Mouse (Mus musculus): ENCODE results near the gene Tnfsf9. TPM values are rescaled to one million over a fixed set of nuclear protein-coding genes. Genes with fewer than 3 reads are reported as not detected.

Gene Tnfsf9
- 8.4 and 9.3 TPM in 2 replicates for polyA plus RNA-seq (2014; fragmentation: Nextera tagmentation; extraction: Ambion mirVana)

- Histone ChIP-seq H3K27me3 (ENCODE audit: control insufficient read depth, insufficient read depth, low read length) (no peaks in the 10 kb centered on the region), H3K4me2 (ENCODE audit: low read depth, severe bottlenecking) (peak within 1 kb of the TSS; percentile 90), H3K4me1 (ENCODE audit: control insufficient read depth, insufficient read depth, low read length) (0 out of 2 replicates have a peak, but pooled peaks cover 2% of the 10 kb centered on the region), H3K9me3 (ENCODE audit: control insufficient read depth, low read length) (no peaks in the 10 kb centered on the region), H3K4me3 (ENCODE audit: low read depth, low read length) (peak within 1 kb of the TSS; percentile 61), H3K9ac (ENCODE audit: low read length) (peak within 1 kb of the TSS; percentile 69), H3K27ac (replicated peaks; ENCODE audit: low read depth, low read length) (no peak within 1 kb of the TSS), H3K36me3 (ENCODE audit: control insufficient read depth, insufficient read depth, low read length) (no peaks in the 10 kb centered on the region)
- under 1% methylated on average over 51 of the region's 61 CpGs for WGBS
- DNase-seq (ENCODE audit: low spot score) = peak; percentile 71
- peak; percentile 79 for ATAC-seq (ENCODE audit: insufficient number of reproducible peaks, low FRiP score, low TSS enrichment, low read depth)
These were observed at the start of gene Tnfsf9 for GRCm38 (mm10) chr17:57105181-57106034. Gene Tnfsf9, plus strand, starts transcription at chr17:57105325.

- Histone ChIP-seq H3K4me1 (ENCODE audit: control insufficient read depth, insufficient read depth, low read length) (no peaks in the 10 kb centered on the region), H3K36me3 (ENCODE audit: control insufficient read depth, insufficient read depth, low read length) (no peaks in the 10 kb centered on the region), H3K27me3 (ENCODE audit: control insufficient read depth, insufficient read depth, low read length) (peaks cover 10% of the 10 kb centered on the region), H3K4me3 (ENCODE audit: low read depth, low read length) (no peak overlapping the region), H3K4me2 (ENCODE audit: low read depth, severe bottlenecking) (no peak overlapping the region), H3K9me3 (ENCODE audit: control insufficient read depth, low read length) (no peaks in the 10 kb centered on the region), H3K27ac (replicated peaks; ENCODE audit: low read depth, low read length) (no peak overlapping the region), H3K9ac (ENCODE audit: low read length) (no peak overlapping the region)
- DNase-seq (ENCODE audit: low spot score) (no peak), ATAC-seq (ENCODE audit: insufficient number of reproducible peaks, low FRiP score, low TSS enrichment, low read depth) (no peak)
- 85% methylated on average over 3 of the region's 3 CpGs for WGBS
These were observed 48.9 kb upstream of the Tnfsf9 start for GRCm38 (mm10) chr17:57056246-57056645.

DNA sequence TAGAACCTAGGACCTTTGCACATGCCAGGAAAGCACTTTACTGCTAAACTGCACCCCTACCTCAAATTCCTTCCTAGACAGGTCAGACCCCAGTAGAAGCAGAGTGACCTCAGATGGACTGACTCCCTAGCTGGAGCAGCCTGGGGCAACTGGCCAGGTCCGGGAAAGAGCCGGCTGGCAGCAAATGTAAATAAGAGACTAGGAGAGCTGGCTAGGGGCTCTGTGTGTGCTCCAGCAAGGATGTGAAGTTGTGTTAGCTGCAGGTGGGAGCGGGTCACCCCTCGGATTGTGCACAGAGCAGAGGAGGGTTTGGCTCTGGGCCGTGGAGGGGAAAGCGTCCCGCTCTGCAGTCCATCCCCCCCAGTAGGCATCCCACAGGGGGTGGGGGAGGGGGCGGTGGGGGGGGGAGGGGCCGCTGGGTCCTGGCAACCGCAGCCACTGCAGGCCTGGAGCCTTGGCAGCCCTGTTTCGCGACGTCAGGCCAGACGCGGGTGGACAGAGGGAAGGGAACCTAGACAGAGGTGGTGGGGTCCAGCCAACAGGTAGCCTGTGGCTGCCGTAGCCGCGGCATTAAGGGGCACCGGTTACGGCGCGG lies 46.1 kb upstream of the Tnfsf9 start, which contains the start of gene Crb3:
TSS of gene Crb3 (plus strand) at position 215 of the 595 bp plus-strand sequence.
- no peaks in the 10 kb centered on the region for H3K9me3 ChIP-seq (ENCODE audit: control insufficient read depth, low read length)
- peaks cover 34% of the 10 kb centered on the region for H3K27me3 ChIP-seq (ENCODE audit: control insufficient read depth, insufficient read depth, low read length)
- peak; percentile 57 for DNase-seq (ENCODE audit: low spot score)
- peak within 1 kb of the TSS; percentile 72 for H3K4me3 ChIP-seq (ENCODE audit: low read depth, low read length)
- ATAC-seq (ENCODE audit: insufficient number of reproducible peaks, low FRiP score, low TSS enrichment, low read depth) = 0 out of 2 replicates have a peak, but pooled peaks have one; percentile 2
- peak within 1 kb of the TSS; percentile 41 for H3K9ac ChIP-seq (ENCODE audit: low read length)
- H3K27ac ChIP-seq (replicated peaks; ENCODE audit: low read depth, low read length) = no peak within 1 kb of the TSS
- H3K36me3 ChIP-seq (ENCODE audit: control insufficient read depth, insufficient read depth, low read length) = no peaks in the 10 kb centered on the region
- H3K4me2 ChIP-seq (ENCODE audit: low read depth, severe bottlenecking) = peak within 1 kb of the TSS; percentile 72
- no peaks in the 10 kb centered on the region for H3K4me1 ChIP-seq (ENCODE audit: control insufficient read depth, insufficient read depth, low read length)
- WGBS = 0% methylated on average over 15 of the region's 22 CpGs

DNA sequence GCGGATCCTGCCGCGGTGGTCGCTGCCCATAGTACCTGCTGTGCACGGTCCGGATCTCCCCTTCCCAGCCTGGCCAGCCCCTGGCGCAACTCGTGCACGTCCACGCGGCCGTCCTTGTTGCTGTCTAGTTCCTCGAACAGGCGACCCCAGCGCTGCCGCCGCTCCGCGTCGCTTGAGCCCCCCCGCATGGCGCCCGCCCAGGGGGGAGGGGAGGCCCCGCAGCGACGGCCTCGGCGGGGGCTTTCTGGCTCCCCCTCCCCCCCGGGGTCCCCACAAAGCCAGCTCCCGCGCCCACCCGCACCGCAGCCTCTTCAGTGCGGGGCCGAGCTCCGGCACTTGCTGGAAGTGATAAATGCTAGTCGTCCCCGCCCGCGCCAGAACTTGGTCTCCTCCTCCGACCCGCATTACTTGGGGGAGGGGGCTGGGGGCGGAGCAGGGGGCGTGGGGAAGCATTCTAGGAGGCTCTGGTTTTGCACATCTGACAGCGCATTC lies 45.6 kb upstream of the Tnfsf9 start, which contains the start of gene Slc25a23:
TSS of gene Slc25a23 (minus strand) at position 378 of the 492 bp plus-strand sequence.
- Histone ChIP-seq H3K27me3 (ENCODE audit: control insufficient read depth, insufficient read depth, low read length) (peaks cover 34% of the 10 kb centered on the region), H3K9me3 (ENCODE audit: control insufficient read depth, low read length) (no peaks in the 10 kb centered on the region), H3K4me1 (ENCODE audit: control insufficient read depth, insufficient read depth, low read length) (no peaks in the 10 kb centered on the region), H3K9ac (ENCODE audit: low read length) (peak within 1 kb of the TSS; percentile 41), H3K4me3 (ENCODE audit: low read depth, low read length) (peak within 1 kb of the TSS; percentile 72), H3K4me2 (ENCODE audit: low read depth, severe bottlenecking) (peak within 1 kb of the TSS; percentile 72), H3K36me3 (ENCODE audit: control insufficient read depth, insufficient read depth, low read length) (no peaks in the 10 kb centered on the region), H3K27ac (replicated peaks; ENCODE audit: low read depth, low read length) (no peak within 1 kb of the TSS)
- ATAC-seq (ENCODE audit: insufficient number of reproducible peaks, low FRiP score, low TSS enrichment, low read depth) = peak; percentile 69
- peak; percentile 83 for DNase-seq (ENCODE audit: low spot score)
- WGBS = 0% methylated on average over 38 of the region's 45 CpGs

GRCm38 (mm10) chr17:57060231-57060801 lies 44.8 kb upstream of the Tnfsf9 start:
- Histone ChIP-seq H3K27me3 (ENCODE audit: control insufficient read depth, insufficient read depth, low read length) (peaks cover 39% of the 10 kb centered on the region), H3K36me3 (ENCODE audit: control insufficient read depth, insufficient read depth, low read length) (no peaks in the 10 kb centered on the region), H3K27ac (replicated peaks; ENCODE audit: low read depth, low read length) (no peak overlapping the region), H3K4me1 (ENCODE audit: control insufficient read depth, insufficient read depth, low read length) (no peaks in the 10 kb centered on the region), H3K4me2 (ENCODE audit: low read depth, severe bottlenecking) (peak overlapping the region; percentile 72), H3K4me3 (ENCODE audit: low read depth, low read length) (peak overlapping the region; percentile 72), H3K9me3 (ENCODE audit: control insufficient read depth, low read length) (no peaks in the 10 kb centered on the region), H3K9ac (ENCODE audit: low read length) (no peak overlapping the region)
- under 1% methylated on average over 44 of the region's 44 CpGs for WGBS
- ATAC-seq (ENCODE audit: insufficient number of reproducible peaks, low FRiP score, low TSS enrichment, low read depth) (peak; percentile 82), DNase-seq (ENCODE audit: low spot score) (peak; percentile 92)

DNA sequence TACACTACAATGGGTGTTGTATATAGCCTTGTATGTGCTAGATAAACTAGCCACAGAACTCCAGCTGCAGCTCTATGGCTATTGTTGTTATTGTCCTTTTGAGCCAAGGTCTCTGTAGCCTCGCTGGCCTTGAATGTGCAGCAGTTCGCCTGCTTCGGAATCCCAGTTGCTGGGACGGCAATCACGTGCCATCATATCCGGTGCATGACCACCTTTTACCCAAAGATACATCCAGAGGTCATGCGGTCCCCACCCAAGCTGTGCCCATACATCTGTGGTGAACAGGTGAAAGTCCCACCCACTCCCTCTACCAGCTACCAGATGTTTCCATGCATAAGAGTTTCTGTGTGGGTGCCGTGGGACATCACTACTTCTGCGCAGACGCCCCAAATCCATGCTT lies 44.1 kb upstream of the Tnfsf9 start:
- ATAC-seq (ENCODE audit: insufficient number of reproducible peaks, low FRiP score, low TSS enrichment, low read depth) (no peak), DNase-seq (ENCODE audit: low spot score) (no peak)
- peaks cover 42% of the 10 kb centered on the region for H3K27me3 ChIP-seq (ENCODE audit: control insufficient read depth, insufficient read depth, low read length)
- no peaks in the 10 kb centered on the region for H3K9me3 ChIP-seq (ENCODE audit: control insufficient read depth, low read length)
- no peak overlapping the region for H3K9ac ChIP-seq (ENCODE audit: low read length)
- 44% methylated on average over 10 of the region's 10 CpGs for WGBS
- no peak overlapping the region for H3K27ac ChIP-seq (replicated peaks; ENCODE audit: low read depth, low read length)
- H3K4me2 ChIP-seq (ENCODE audit: low read depth, severe bottlenecking) = peak overlapping the region; percentile 72; the same call in 1 of the 2 replicates
- no peaks in the 10 kb centered on the region for H3K4me1 ChIP-seq (ENCODE audit: control insufficient read depth, insufficient read depth, low read length)
- no peak overlapping the region for H3K4me3 ChIP-seq (ENCODE audit: low read depth, low read length)
- no peaks in the 10 kb centered on the region for H3K36me3 ChIP-seq (ENCODE audit: control insufficient read depth, insufficient read depth, low read length)

DNA sequence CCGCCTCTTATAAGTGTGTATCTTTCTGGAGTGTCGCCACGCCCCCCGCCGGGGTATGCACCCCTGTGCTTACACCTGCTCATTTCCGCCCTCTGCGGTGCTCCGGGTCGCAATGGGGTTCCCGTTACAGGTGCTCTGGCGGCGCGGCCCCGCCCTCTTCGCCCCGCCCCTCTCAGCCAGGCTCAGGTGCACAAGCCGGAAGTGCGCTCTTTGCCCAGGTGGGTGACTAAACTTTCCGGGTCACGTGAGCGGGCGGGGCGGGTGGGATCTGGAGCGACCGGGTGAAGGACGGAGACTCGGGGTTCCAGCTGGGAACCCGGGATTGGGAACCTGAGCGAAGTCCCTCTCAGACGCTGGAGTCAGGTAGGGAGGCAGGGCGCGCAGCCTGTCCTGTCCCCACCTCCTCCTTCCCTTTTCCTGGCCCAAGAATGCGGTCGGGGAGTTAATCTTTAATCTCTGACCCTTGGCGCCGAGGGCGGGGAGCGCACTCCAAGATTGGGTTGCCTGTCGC lies 43.1 kb upstream of the Tnfsf9 start:
- H3K36me3 ChIP-seq (ENCODE audit: control insufficient read depth, insufficient read depth, low read length) = no peaks in the 10 kb centered on the region

DNA sequence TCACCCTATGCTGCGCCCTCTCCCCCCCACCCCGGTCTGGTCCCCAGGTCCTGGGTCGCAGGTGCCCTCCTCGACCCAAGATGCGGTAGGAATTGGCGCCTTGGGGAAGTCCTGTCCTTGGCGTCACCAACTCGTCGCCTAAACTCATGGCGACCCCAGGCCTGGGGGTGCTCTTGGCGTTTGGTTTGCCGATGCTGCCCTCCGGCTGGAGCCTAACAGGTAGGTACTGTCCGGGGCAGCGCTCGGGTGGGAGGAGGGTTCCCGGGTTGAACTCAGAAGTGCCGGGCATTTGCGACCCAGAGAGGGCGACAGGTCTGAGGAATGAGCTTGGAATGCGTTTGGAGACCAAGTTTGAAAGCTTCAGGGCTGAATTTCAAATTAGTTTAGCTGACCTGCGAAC lies 42.6 kb upstream of the Tnfsf9 start:
- no peaks in the 10 kb centered on the region for H3K36me3 ChIP-seq (ENCODE audit: control insufficient read depth, insufficient read depth, low read length)
- peak overlapping the region; percentile 24; the same call in 1 of the 2 replicates for H3K4me2 ChIP-seq (ENCODE audit: low read depth, severe bottlenecking)
- ATAC-seq (ENCODE audit: insufficient number of reproducible peaks, low FRiP score, low TSS enrichment, low read depth) (no peak), DNase-seq (ENCODE audit: low spot score) (no peak)
- H3K9ac ChIP-seq (ENCODE audit: low read length) = no peak overlapping the region
- H3K4me1 ChIP-seq (ENCODE audit: control insufficient read depth, insufficient read depth, low read length) = no peaks in the 10 kb centered on the region
- H3K4me3 ChIP-seq (ENCODE audit: low read depth, low read length) = peak overlapping the region; percentile 17; the same call in 1 of the 2 replicates
- no peak overlapping the region for H3K27ac ChIP-seq (replicated peaks; ENCODE audit: low read depth, low read length)
- WGBS = 1% methylated on average over 21 of the region's 22 CpGs
- peaks cover 46% of the 10 kb centered on the region for H3K27me3 ChIP-seq (ENCODE audit: control insufficient read depth, insufficient read depth, low read length)
- no peaks in the 10 kb centered on the region for H3K9me3 ChIP-seq (ENCODE audit: control insufficient read depth, low read length)

More for the DNA sequence above, 43.1 kb upstream of the Tnfsf9 start:
- 1% methylated on average over 39 of the region's 39 CpGs for WGBS
- no peak overlapping the region for H3K9ac ChIP-seq (ENCODE audit: low read length)
- ATAC-seq (ENCODE audit: insufficient number of reproducible peaks, low FRiP score, low TSS enrichment, low read depth) (no peak), DNase-seq (ENCODE audit: low spot score) (no peak)
- no peak overlapping the region for H3K27ac ChIP-seq (replicated peaks; ENCODE audit: low read depth, low read length)
- no peaks in the 10 kb centered on the region for H3K4me1 ChIP-seq (ENCODE audit: control insufficient read depth, insufficient read depth, low read length)
- peak overlapping the region; percentile 17; the same call in 1 of the 2 replicates for H3K4me3 ChIP-seq (ENCODE audit: low read depth, low read length)
- H3K9me3 ChIP-seq (ENCODE audit: control insufficient read depth, low read length) = no peaks in the 10 kb centered on the region
- peaks cover 46% of the 10 kb centered on the region for H3K27me3 ChIP-seq (ENCODE audit: control insufficient read depth, insufficient read depth, low read length)
- H3K4me2 ChIP-seq (ENCODE audit: low read depth, severe bottlenecking) = peak overlapping the region; percentile 24
